Mouse (Mus musculus) bone marrow macrophage, adult 2 months (primary cell): Measurements from ENCODE around the gene BC016579.

Experiments
- CTCF ChIP-seq: IDR thresholded peaks from 2 replicates; pipeline ENCODE4 v1.5.1; 2012; ENCODE audit warnings: low read depth, mild to moderate bottlenecking, low read length, moderate library complexity
- POLR2A ChIP-seq: IDR thresholded peaks from 2 replicates; pipeline ENCODE4 v1.6.1; 2012; ENCODE audit warnings: mild to moderate bottlenecking, low read depth, low read length, borderline replicate concordance

GRCm38 (mm10) chr16:45695445-45696160, 41.7 kb upstream of the BC016579 start:
- TF ChIP-seq CTCF (no peak), POLR2A (no peak)
